Mouse (Mus musculus) retina, postnatal 1 day (tissue): ENCODE data around the gene Alox5ap.

Experiments
- DNase-seq: peaks from one replicate; pipeline ENCODE4 v3.0.0-alpha.2; 2012

Gene Alox5ap

DNA sequence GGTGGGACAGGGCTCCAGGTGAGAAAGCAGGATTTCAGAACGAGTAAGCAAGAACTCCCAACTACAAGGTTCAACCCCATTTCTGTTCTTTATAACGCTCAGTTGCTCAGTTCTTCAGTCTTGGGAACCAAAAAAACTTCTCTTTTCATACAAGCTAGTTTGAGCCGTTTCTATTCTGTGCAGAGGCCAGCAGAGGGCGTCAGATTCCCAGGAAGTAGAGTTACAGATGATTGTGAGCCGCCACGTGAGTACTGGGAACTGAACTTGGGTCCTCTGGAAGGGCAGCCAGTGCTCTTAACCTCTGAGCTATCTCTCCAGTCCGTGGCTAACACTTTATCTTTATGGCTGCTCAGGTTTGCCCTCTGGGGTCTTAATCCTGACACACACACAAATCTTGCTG, 3.1 kb upstream of the Alox5ap start:
- DNase-seq = no peak

DNA sequence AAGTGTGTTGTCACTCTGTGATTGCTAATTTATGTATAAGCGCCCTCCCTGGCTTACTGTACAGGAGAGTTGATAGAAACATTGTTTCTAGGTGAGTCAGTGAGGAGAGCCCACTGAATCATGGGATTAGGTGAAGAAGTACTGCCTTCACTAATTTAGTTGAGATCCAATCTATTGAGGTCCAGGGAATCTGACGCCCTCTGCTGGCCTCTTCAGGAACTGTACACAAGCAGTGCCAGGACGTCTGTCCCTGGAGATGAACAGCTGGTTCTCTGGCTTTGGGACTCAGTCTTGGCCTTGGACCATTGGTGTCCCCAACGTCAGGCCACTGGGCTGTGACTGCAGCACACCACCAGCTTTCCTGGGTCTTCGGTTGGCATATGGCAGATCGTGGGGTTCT, 2.7 kb upstream of the Alox5ap start:
- no peak for DNase-seq

DNA sequence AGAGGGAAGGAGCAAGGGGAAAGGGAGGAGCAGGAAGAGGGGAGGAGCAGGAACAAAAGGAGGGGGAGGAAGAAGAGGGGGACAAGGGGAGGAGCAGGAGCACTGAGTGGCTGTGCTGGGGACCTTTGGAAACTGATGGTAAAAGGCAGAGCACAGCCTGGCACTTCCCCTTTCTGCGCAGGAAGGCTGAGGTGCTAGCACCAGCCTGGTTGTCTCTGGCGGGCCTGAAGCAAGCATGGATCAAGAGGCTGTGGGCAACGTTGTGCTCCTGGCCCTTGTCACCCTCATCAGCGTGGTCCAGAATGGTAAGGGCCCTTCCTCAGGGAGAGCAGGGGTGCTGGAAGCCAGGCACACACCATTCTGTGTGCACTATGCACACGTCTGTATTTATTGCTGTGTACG, 312 bp downstream of the Alox5ap start:
- no peak for DNase-seq

DNA sequence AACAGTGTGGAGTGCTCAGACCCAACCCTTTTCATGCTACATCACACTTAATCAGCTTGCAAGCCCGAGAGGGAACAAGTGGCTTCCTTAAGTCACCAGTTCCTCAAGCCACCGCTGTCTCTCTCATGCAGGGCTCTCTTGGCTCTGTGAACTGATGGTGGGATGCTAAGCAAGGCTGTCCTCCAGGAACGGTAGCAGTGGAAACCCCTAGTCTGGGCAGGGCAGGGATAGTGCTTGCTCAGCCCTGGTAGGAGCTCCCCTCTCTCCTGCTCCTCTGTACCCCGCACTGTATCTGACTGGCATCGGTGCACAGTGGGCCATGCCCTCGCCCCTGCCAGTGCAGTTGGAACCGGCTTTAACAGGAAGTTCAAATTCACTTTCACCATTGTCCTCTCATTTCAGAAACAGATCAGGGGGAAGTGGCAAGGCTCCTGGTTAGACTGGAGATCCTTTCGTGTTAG, 2.2 kb downstream of the Alox5ap start:
- DNase-seq = no peak

DNA sequence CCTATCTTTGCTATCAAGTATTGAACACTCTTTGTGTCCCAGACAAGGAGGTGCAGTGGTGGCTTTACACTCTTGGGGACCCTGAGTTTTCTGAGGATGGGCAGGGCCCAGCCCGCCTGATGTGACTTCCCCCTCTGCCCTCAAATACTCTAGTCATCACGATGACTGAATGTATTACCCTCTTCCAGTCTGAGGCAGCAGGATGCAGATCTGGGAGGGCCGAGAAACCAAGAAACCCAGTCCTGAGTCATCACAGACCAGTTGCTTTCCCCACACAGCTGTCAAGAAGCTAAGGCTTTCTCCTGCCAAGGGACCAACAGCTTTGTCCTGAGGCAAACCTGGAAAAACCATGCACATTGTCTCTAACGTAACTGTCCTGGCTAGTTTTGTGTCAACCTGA, 2.9 kb downstream of the Alox5ap start:
- no peak for DNase-seq

DNA sequence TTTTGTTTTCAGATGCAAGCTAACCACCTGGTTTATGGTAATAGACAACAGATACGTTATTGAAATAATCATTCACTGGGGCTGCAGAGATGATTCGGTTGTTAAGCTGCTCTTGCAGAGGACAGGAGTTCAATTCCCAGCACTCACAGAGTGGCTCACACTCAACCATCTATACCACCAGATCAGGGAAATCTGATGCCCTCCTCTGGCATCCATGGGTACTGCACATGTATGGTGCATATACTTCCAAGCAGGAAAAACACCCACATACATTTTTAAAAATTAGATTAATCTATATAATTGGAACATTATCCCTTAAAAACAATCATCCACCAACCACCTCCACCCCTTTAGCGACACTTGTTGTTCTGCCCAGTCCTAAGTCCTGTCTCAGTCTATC, 6.7 kb downstream of the Alox5ap start:
- no peak for DNase-seq

DNA sequence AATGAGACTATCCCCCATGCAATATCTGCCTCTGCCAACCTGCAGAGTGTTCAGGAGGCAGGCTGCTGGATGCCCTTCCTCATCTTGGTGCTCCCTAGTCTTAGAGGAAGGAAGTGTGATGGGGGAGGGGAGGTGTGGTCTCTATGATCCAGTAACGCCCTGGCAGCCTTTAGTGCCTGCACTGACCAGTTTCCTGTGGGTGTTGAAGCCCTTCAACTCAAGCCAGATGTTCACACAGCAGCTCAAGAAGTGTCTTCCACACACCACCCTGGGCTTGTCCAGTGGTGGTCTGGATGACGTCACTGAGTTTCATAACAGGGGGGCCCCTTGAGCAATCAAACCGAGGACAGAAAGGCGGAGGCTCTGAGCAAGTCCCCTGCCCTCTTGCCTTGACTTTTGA, 8.0 kb downstream of the Alox5ap start:
- no peak for DNase-seq

DNA sequence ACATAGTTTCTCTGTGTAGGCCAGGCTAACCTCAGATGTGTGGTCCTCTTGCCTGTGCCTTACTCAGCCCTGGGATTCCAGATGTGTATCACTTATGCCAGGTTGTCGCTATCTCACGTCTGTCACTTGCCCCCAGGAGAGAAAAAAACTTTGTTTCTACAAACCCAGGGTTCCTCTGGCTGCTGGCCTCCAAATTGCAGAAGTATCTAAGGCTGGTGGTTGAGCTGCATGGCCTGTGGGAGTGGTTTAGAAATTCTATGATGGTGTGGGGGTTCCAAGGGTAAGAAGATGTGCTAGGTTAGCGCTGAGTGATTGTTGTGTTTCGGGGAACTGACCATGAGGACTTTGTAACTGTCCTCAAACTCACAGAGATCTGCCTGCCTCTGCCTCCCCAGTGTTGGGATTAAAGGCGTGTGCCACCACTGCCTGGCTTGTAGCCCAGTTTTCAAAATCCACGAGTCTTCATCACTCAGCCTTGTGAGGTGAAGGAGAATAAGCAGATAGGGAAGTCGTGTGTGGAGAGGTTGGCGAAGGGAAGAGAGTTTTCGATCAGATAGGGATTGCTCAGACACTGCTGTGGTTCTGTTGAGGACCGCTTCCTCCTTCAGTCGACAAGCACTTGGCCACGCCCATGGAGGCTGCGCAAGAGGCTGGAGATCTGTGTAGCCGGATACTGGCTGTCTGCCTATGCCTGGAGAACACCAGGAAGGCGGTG, 10.0 kb downstream of the Alox5ap start:
- DNase-seq = no peak

DNA sequence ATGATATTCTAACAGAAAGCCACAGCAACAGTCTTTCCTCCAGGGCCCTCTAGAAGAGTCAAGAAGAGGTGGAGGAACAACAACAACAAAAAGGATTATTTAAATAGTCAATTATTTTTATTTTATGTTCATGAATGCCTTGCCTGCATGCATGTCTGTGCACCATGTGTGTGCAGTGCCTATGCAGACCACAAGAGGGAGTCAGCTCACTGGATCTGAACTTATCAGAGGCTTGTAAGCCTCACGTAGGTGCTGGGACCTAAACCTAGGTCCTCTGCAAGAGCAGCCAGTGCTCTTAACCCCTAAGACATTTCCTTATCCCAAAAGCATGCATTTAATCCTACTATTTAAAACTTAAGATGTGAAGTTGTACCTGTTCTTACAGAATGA, 10.5 kb downstream of the Alox5ap start:
- DNase-seq = no peak

DNA sequence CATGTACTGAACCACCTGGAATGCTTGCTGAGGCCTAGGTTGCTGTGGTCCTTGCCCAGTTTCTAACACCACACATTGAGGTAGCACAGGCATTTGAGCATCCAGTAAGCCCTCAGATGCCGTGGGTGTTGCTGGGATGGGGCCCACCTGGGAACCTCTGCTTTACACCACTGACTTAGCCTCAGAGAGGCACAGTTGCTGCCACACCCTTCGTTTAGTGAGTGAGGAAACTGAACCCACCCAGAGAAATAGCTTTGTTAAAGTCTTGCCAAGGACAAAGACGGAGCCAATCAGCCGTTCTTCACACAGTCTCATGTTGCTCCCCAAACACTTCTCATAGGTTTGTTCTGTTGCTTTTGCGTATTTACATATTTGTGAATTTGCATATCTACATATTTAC, 13.0 kb downstream of the Alox5ap start:
- no peak for DNase-seq

DNA sequence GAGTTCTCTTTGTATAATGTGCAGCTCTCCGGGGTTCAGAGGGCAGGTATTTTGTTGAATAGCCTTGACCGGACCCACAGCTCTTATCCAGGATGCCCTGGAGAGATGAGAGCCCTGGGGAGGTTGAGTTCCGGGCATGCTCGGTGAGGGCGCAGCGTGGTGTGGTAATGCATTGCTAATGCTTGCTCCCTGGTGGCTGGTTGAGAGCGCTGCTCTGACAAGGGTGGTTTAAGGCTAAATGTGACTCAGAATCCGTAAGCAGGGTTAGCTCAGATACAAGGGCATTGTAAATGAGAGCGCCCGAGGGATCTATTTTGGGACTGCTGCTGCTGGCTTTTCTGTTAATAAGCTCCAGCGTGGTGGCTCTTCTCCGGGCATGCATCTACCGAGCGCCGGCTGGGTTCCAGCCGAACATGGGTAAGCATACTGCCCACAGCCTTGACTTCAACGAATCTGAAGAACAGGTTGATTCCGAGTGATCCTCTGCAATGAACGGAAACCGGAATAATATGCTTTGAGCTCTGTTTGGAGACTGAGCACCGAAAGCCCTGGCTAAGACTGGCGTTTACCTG, 14.8 kb downstream of the Alox5ap start:
- peak; percentile 64 for DNase-seq

DNA sequence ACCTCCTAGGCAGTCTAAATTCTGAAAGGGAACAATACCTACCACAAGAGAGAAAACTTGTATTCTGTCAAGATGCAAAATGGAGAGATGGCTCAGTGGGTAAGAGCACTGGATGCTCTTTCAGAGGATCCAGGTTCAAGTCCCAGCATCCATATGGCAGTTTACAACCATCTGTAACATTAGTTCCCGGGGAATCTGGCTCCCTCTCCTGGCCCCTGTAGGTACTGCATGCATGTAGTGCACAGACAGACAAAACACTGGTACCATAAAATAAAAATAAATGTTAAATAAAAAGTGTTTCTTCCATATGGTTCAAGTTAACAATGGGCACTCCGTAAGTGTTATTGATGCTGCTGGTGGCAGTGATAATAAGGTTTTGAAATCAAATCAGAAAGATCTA, 18.4 kb downstream of the Alox5ap start:
- no peak for DNase-seq

DNA sequence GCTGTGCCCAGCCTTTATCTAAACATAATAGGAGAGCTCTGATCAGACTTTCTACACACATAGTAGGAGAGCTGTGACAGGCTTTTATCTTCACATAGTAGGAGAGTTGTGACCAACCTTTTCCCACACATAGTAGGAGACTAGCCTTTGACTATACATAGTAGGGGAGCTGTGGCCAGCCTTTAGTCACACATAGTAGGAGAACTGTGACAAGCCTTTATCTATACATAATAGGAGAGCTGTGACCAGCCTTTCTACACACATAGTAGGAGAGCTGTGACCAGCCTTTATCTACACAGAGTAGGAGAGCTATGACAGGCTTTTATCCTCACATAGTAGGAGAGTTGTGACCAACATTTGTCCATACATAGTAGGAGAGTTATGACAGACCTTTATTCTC, 19.3 kb downstream of the Alox5ap start:
- DNase-seq = no peak

DNA sequence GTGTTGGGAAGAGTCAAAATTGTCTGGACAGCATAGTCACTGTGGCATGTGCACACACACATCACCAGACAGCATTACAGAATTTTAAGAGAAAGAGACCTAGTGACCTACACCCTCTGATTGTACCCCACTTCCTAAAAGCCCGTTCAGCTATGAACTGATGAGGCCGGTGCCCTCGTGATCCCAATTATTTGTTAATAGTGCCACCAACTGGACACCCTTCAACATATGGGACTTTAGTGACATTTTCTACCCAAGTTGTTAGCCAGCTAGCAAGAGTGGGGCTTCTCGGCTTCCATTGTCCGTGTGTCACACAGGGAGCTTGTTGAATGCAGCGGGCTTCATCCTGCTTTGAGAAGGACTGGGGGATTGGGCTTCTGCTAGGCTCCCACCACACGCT, 21.5 kb downstream of the Alox5ap start:
- peak; percentile 51 for DNase-seq

DNA sequence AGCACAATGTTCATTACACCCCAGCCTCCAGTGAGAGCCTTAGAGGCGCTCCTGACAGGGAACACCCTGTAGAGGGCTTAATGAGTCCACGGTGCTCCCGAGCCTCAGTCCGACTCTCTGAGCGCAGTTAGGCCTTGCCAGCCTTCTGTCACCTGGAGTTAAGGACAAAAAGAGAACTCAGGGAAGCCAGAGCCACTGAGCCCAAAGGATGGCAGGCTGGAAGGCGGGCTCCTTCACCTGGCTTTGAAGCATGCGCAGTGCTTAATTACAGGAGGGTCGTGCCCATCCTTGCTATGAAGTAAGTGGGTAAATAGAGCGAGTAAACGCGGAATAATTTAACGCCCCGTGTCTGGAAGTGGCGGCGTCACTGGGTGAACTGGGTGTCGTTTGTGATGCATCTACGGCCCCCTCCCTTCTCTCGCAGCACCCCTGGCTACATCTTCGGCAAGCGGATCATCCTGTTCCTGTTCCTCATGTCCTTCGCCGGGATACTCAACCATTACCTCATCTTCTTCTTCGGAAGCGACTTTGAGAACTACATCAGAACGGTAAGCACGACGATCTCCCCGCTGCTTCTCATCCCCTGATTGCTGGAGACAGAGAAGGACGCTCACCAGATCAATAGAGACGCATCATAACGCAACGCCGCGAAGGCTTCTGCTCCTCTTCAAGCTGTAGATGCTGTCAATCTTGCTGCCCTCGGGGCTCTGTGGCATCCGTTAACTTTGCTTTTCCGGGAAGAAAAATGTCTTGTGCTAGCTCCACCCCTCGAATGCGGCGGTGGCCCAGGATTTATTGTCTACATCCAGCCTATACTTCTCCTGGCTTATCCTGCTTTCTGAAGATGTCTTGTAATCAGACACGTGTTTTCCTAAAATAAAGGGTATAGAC, 22.8 kb downstream of the Alox5ap start:
- DNase-seq = peak; percentile 49

DNA sequence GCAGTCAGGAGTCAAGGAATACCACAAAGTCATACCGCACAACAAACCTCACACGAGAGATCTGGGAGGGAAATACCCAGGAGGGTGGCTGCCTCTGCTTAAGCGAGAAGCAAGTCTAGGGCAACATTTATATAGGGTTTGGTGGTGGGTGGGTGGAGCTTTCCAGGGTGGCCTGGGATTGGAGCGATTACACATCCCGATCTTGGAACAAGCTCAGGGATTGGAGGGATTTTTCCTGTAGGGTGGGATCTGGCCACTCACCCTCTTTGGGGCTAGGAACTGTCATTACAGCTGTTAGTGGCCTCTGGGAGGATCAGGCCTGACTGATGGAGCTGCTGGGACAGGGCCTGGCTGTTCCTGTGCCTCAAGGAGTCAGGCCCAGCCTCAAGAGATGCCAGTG, 26.7 kb downstream of the Alox5ap start:
- no peak for DNase-seq

DNA sequence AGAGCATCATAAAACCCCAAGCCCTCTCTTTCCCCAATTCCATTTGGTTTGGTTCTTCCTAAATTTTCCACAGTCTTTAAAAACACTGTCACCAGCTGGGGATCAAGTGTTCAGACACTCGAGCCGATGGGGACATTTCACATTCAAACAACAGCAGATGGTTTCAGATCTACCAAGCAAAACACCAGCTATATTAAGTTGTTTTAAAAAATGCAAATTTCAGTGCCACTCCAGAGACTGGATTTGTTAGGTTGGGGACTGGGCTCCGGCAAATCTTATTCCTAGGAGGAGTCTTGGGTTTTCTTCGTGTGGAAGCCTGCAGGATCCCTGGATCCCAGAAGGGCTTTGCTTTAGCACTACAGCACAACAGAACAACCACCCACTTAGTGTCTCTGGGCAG, 28.5 kb downstream of the Alox5ap start:
- no peak for DNase-seq

DNA sequence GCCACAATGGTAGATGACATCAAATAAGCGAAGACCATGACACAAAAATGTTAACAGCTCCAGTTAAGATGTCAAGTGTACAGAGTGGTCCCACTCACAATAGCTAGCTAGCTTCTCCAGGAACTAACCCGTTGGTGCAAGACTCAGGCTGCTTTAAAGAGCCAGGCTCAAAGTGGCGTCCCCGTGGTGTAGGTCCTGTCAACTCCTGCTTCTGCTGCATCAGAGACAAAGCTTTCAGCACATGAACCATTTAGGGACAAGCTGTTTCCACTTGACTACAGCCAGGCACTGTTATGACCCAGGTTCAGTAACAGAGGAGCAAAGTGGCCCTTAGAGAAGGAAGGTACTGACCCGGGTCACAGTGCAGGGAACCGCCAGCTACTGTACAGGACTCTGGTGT, 32.2 kb downstream of the Alox5ap start:
- no peak for DNase-seq

DNA sequence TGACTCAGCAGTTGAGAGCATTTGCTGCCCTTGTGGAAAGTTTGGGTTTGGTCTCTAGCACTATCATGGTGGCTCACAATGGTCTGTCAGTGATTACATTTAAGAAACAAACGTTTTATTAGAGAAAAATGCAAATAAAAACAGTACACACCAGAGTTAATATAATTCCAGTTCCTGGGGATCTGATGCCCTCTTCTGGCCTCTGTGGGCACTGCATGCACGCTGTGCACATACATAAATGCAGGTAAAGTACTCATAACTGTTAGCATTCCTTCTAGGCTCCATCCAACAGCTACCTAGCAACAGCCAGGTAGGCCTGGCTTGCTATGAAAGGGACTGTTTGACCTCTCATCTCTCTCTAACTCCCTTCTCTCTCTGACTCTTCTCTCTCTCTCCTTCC, 32.9 kb downstream of the Alox5ap start:
- DNase-seq = no peak

DNA sequence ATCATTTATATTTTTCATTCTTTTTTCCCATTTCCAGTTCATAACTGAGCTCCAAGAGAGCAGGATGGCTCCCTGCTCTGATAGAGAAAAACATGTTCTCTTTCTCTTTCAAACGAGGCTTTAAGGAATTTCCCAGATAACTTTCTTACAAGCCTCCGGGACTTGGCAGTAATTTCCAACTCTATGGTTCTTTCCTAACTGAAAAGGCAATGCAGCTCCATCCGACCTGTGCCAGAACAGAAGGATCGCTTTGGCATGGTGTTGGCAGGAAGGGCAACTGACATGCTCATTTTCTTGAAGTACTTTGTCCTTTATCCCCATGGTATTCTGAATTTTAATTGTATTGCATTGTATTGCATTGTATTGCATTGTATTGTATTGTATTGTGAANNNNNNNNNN, 33.7 kb downstream of the Alox5ap start:
- no peak for DNase-seq

DNA sequence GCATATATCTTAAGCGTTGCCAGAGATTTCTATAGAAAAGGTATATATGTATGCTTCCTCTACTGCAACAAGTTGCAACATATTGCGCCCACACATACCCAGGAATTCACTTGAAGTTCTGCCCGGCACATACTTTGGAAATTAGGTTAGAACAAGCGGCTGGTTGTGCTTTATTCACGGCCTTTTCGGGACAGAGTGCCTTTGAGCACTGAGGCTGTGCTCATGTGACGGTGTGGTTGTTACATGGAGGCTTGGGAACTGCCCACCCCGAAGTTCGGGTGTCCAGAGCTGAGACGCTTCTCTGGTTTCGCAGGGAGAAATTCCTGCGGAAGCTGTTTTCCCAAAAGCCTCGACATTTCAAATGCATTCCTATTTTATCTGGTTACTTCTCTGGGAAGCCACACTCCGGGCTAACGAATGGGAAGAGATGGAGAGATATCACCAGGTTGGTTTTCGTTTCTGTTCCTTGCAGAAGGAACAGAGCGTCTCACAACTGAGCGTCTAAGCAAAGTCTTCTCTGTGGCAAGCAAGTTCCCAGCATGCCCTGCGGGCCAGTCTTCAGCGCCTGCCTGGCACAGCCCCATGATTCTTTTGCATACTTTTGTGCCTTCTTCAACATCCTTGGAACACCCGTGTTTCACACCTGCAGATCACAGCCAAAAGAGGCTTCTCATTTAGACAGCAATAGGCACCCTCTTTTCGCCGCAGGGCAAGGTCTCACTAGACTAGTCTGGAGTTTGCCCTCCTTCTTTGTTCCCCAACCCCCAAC, 48.5 kb downstream of the Alox5ap start:
- no peak for DNase-seq

DNA sequence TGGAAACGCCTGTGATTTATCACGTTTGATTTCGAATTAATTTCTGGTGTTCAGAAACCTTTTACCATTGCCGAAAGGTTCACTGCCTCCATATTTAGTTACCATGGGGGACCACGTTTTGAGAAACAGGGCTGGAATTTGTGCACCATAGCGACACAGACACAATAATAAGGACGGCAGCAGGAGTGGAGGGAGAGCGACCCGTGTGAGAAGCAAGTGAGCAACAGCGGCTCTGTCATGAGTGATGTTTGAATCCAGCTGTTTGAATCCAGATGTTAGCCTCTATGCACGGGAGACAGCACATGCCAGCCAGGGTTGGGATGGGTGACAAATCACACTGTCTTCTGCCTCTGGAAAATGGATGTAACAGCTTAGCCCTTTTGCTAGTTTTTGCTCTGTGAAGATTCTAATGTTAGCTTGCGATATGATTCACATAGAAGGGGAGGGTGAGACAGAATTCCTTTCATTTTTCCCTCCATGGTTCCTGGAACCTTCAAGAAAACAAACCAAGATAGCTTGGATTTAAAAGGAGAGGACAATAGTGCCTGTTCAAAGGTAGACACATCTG, 50.0 kb downstream of the Alox5ap start:
- no peak for DNase-seq

DNA sequence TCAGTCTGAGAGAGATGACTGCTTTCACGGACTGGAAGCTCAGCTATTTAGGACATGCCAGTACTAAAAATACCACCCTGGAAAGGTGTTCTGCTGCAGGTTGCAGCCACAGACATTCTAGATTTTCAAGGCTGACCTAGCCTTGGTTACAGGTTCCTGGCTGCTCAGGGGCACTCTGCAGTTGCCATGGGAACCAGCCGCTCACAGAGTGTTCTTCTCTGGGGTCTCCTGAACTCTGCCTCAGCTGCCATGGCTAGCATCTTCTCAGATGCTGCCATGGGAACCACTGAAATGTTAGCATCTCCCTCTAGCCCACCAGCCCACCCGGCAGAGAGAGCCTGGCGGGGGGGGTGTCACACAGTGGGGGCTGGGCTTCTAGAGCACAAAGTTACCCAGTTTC, 52.4 kb downstream of the Alox5ap start:
- peak; percentile 58 for DNase-seq
